Mouse (Mus musculus) kidney, postnatal 0 days (tissue): ENCODE measurements around the gene Kif26a. TPM values are rescaled to one million over a fixed set of nuclear protein-coding genes. Genes with fewer than 3 reads are reported as not detected.

Experiments used
- ATAC-seq: fragments of 200-750 bp; cut with Nextera tagmentation; replicated peaks from 2 replicates; pipeline ENCODE4 v1.8.0; 2017; ENCODE audit warnings: low read depth, moderate number of reproducible peaks, moderate TSS enrichment, moderate library complexity; ENCODE audit not compliant: low FRiP score
- DNase-seq: peaks from one replicate; pipeline ENCODE4 v3.0.0-alpha.2; 2016; ENCODE audit warnings: low spot score
- H3K27ac ChIP-seq: fragments of 300-500 bp; sonication (generic); 2 replicates; pipeline ENCODE4 v1.5.1; 2014; ENCODE audit warnings: mild to moderate bottlenecking
- H3K27me3 ChIP-seq: fragments of 300-500 bp; sonication (generic); 2 replicates; pipeline ENCODE4 v1.6.1; 2014; ENCODE audit warnings: low read length, mixed read lengths; ENCODE audit not compliant: insufficient read depth
- H3K36me3 ChIP-seq: fragments of 300-500 bp; sonication (generic); 2 replicates; pipeline ENCODE4 v1.6.1; 2014; ENCODE audit warnings: low read length, mixed read lengths; ENCODE audit not compliant: insufficient read depth
- H3K4me1 ChIP-seq: fragments of 300-500 bp; sonication (generic); replicated peaks from 2 replicates; pipeline ENCODE4 v1.6.1; 2014; ENCODE audit warnings: antibody characterized with exemption, low read length, mixed read lengths; ENCODE audit not compliant: insufficient read depth
- H3K4me2 ChIP-seq: fragments of 300-500 bp; sonication (generic); 2 replicates; pipeline ENCODE4 v1.6.1; 2014; ENCODE audit warnings: mild to moderate bottlenecking, low read length, moderate library complexity, mixed read lengths
- H3K4me3 ChIP-seq: fragments of 300-500 bp; sonication (generic); replicated peaks from 2 replicates; pipeline ENCODE4 v1.5.1; 2014; ENCODE audit warnings: low read depth, low read length
- H3K9ac ChIP-seq: fragments of 300-500 bp; sonication (generic); 2 replicates; pipeline ENCODE4 v1.6.1; 2014; ENCODE audit warnings: low read depth, low read length
- H3K9me3 ChIP-seq: fragments of 300-500 bp; sonication (generic); replicated peaks from 2 replicates; pipeline ENCODE4 v1.6.1; 2016; ENCODE audit warnings: low read length, inconsistent platforms, mixed read lengths
- CTCF ChIP-seq: IDR thresholded peaks from 2 replicates; pipeline ENCODE4 v1.5.1; 2016; ENCODE audit warnings: antibody characterized with exemption, low read depth, mild to moderate bottlenecking, moderate library complexity
- WGBS: fragments of 180-500 bp; shearing (Covaris S2); extraction: QIAGEN DNeasy Blood & Tissue Kit; methylation state at CpG from one replicate; pipeline ENCODE4 v1.1.7; 2014; 5-methylcytosine and 5-hydroxymethylcytosine counted together
- polyA plus RNA-seq: library from polyadenylated mRNA; unstranded; fragments of >200 nt; fragmentation: Nextera tagmentation; extraction: Ambion mirVana; gene quantifications from 2 replicates; pipeline ENCODE4 v1.2.1, GENCODE M21; 2015

The Kif26a gene
- polyA plus RNA-seq, 1 experiment from 2014 or later, result 2.2 TPM

DNA sequence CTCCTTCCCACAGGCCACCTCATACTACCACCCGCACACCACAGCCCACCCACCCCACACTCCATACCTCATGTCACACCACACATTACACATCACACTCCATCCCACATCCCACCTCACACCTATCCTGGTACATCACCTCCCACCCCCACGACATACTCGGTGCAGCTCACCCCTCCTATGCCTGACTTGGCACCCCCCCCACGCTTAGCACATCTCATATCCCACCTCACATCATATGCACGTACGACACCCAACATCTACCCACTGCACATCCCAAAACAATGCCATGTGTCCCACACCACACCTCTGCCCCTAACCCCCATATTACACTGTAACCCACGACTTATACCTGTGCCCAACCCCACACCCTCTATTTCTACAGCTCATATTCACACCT, 69.5 kb downstream of the Kif26a start:
- Histone ChIP-seq H3K4me3 (no peak overlapping the region), H3K4me1 (no peaks in the 10 kb centered on the region), H3K9ac (no peak overlapping the region), H3K9me3 (no peaks in the 10 kb centered on the region), H3K4me2 (no peak overlapping the region), H3K36me3 (no peaks in the 10 kb centered on the region), H3K27me3 (0 out of 2 replicates have a peak, but pooled peaks cover 3% of the 10 kb centered on the region), H3K27ac (no peak overlapping the region)
- 86% methylated on average over 7 of the region's 7 CpGs for WGBS
- DNase-seq, result no peak
- TF ChIP-seq CTCF, result no peak
- ATAC-seq, result no peak

- no peak for ATAC-seq
- no peaks in the 10 kb centered on the region for H3K36me3 ChIP-seq
- no peak for DNase-seq
- no peaks in the 10 kb centered on the region for H3K4me1 ChIP-seq
- WGBS, result 55% methylated on average over 7 of the region's 7 CpGs
- no peak for TF ChIP-seq CTCF
- no peak overlapping the region for H3K4me3 ChIP-seq
- H3K9ac ChIP-seq, result no peak overlapping the region
- H3K27ac ChIP-seq, result no peak overlapping the region
- 0 out of 2 replicates have a peak, but pooled peaks cover 4% of the 10 kb centered on the region for H3K27me3 ChIP-seq
- H3K9me3 ChIP-seq, result no peaks in the 10 kb centered on the region
- H3K4me2 ChIP-seq, result no peak overlapping the region
These were observed 71.0 kb downstream of the Kif26a start for GRCm38 (mm10) chr12:112217021-112217420.

GRCm38 (mm10) chr12:112217681-112218080, 71.7 kb downstream of the Kif26a start:
- H3K9me3 ChIP-seq, result no peaks in the 10 kb centered on the region
- ATAC-seq (0 out of 2 replicates have a peak, but pooled peaks have one; percentile 23), DNase-seq (no peak)
- WGBS, result 64% methylated on average over 3 of the region's 3 CpGs
- H3K9ac ChIP-seq, result no peak overlapping the region
- H3K4me3 ChIP-seq, result no peak overlapping the region
- no peaks in the 10 kb centered on the region for H3K4me1 ChIP-seq
- peaks cover 7% of the 10 kb centered on the region; the same call in 1 of the 2 replicates for H3K27me3 ChIP-seq
- H3K4me2 ChIP-seq, result no peak overlapping the region
- no peak overlapping the region for H3K27ac ChIP-seq
- no peak for TF ChIP-seq CTCF
- no peaks in the 10 kb centered on the region for H3K36me3 ChIP-seq

- H3K4me3 ChIP-seq, result no peak overlapping the region
- H3K4me2 ChIP-seq, result no peak overlapping the region
- H3K27ac ChIP-seq, result no peak overlapping the region
- H3K9ac ChIP-seq, result no peak overlapping the region
- no peak for TF ChIP-seq CTCF
- H3K4me1 ChIP-seq, result no peaks in the 10 kb centered on the region
- no peak for DNase-seq
- H3K36me3 ChIP-seq, result no peaks in the 10 kb centered on the region
- no peak for ATAC-seq
- peaks cover 10% of the 10 kb centered on the region; the same call in 1 of the 2 replicates for H3K27me3 ChIP-seq
- WGBS, result 61% methylated on average over 6 of the region's 6 CpGs
- no peaks in the 10 kb centered on the region for H3K9me3 ChIP-seq
These were observed 75.3 kb downstream of the Kif26a start for GRCm38 (mm10) chr12:112221290-112221689.

- DNase-seq (no peak), ATAC-seq (no peak)
- H3K4me3 ChIP-seq, result no peak overlapping the region
- WGBS, result 22% methylated on average over 19 of the region's 19 CpGs
- H3K27me3 ChIP-seq, result peaks cover 10% of the 10 kb centered on the region; the same call in 1 of the 2 replicates
- no peaks in the 10 kb centered on the region for H3K9me3 ChIP-seq
- no peaks in the 10 kb centered on the region for H3K4me1 ChIP-seq
- no peak overlapping the region for H3K27ac ChIP-seq
- H3K36me3 ChIP-seq, result no peaks in the 10 kb centered on the region
- TF ChIP-seq CTCF, result no peak
- H3K9ac ChIP-seq, result no peak overlapping the region
- H3K4me2 ChIP-seq, result no peak overlapping the region
These were observed 75.9 kb downstream of the Kif26a start for GRCm38 (mm10) chr12:112221754-112222439.

- Histone ChIP-seq H3K4me1 (no peaks in the 10 kb centered on the region), H3K4me2 (no peak overlapping the region), H3K4me3 (no peak overlapping the region), H3K36me3 (no peaks in the 10 kb centered on the region), H3K9me3 (no peaks in the 10 kb centered on the region), H3K9ac (no peak overlapping the region), H3K27me3 (peaks cover 8% of the 10 kb centered on the region), H3K27ac (no peak overlapping the region)
- peak; percentile 80 for DNase-seq
- no peak for TF ChIP-seq CTCF
- ATAC-seq, result 0 out of 2 replicates have a peak, but pooled peaks have one; percentile 55
- 27% methylated on average over 13 of the region's 13 CpGs for WGBS
These were observed 77.8 kb downstream of the Kif26a start for GRCm38 (mm10) chr12:112223721-112224337.
